Mouse (Mus musculus) kidney, embryonic 15.5 days (tissue): Measurements from ENCODE around the gene Tmie. TPM values are rescaled to one million over a fixed set of nuclear protein-coding genes. Genes with fewer than 3 reads are reported as not detected.
A peak's percentile ranks its signal among the peaks of the same experiment; 100 is the strongest.

Experiments used
- ATAC-seq: fragments of 200-750 bp; cut with Nextera tagmentation; replicated peaks from 2 replicates; pipeline ENCODE4 v1.8.0; 2017; ENCODE audit warnings: moderate TSS enrichment; ENCODE audit not compliant: low FRiP score
- H3K27ac ChIP-seq: fragments of 300-500 bp; sonication (generic); 2 replicates; pipeline ENCODE4 v1.5.1; 2015; ENCODE audit warnings: mild to moderate bottlenecking, inconsistent platforms
- H3K27me3 ChIP-seq: fragments of 300-500 bp; sonication (generic); 2 replicates; pipeline ENCODE4 v1.6.1; 2015; ENCODE audit warnings: inconsistent platforms
- H3K36me3 ChIP-seq: fragments of 300-500 bp; sonication (generic); 2 replicates; pipeline ENCODE4 v1.6.1; 2015; ENCODE audit warnings: inconsistent platforms
- H3K4me1 ChIP-seq: fragments of 300-500 bp; sonication (generic); 2 replicates; pipeline ENCODE4 v1.6.1; 2015; ENCODE audit warnings: inconsistent platforms
- H3K4me2 ChIP-seq: fragments of 300-500 bp; sonication (generic); 2 replicates; pipeline ENCODE4 v1.6.1; 2015; ENCODE audit warnings: moderate library complexity, mild to moderate bottlenecking, inconsistent platforms
- H3K4me3 ChIP-seq: fragments of 300-500 bp; sonication (generic); replicated peaks from 2 replicates; pipeline ENCODE4 v1.5.1; 2015; ENCODE audit warnings: mild to moderate bottlenecking, inconsistent platforms
- H3K9ac ChIP-seq: fragments of 300-500 bp; sonication (generic); 2 replicates; pipeline ENCODE4 v1.6.1; 2015; ENCODE audit warnings: mild to moderate bottlenecking, inconsistent platforms
- H3K9me3 ChIP-seq: fragments of 300-500 bp; sonication (generic); replicated peaks from 2 replicates; pipeline ENCODE4 v1.6.1; 2016; ENCODE audit warnings: inconsistent platforms
- WGBS: fragments of 180-500 bp; shearing (Covaris S2); methylation state at CpG from one replicate; pipeline ENCODE4 v1.1.7; 2015; ENCODE audit warnings: mixed read lengths; 5-methylcytosine and 5-hydroxymethylcytosine counted together
- polyA plus RNA-seq: library from polyadenylated mRNA; unstranded; fragments of >200 nt; fragmentation: Nextera tagmentation; extraction: Ambion mirVana; gene quantifications from 2 replicates; pipeline ENCODE4 v1.2.1, GENCODE M21; 2015

Gene Tmie
- polyA plus RNA-seq, 1 experiment from 2014 or later: 1.8 TPM

DNA sequence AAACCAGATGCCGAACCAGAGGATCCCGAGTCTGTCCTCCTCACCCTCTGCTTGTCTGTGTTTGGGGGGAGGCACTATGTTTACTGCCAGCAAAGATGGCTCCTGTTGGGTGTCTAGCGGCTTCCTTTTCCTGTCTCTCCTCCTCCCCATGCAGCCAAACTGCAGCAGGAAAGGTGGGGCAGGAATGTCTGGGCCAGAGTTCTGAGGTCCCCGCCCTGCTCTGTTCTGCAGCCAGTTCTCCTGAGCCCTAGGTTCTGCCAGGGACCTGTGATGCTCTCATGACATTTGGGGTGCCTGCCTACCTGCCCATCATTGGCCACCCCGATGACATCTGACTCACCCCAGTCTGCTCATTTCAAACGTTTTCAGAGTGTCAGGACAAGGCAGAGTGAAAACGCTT, 2.0 kb upstream of the Tmie start:
- Histone ChIP-seq H3K27me3 (peaks cover 27% of the 10 kb centered on the region), H3K9me3 (no peaks in the 10 kb centered on the region), H3K4me1 (peaks cover 26% of the 10 kb centered on the region), H3K9ac (no peak overlapping the region), H3K4me2 (0 out of 2 replicates have a peak overlapping the region, but pooled peaks have one; percentile 7), H3K4me3 (no peak overlapping the region), H3K36me3 (no peaks in the 10 kb centered on the region), H3K27ac (no peak overlapping the region)
- 75% methylated on average over 7 of the region's 7 CpGs for WGBS
- ATAC-seq: no peak

DNA sequence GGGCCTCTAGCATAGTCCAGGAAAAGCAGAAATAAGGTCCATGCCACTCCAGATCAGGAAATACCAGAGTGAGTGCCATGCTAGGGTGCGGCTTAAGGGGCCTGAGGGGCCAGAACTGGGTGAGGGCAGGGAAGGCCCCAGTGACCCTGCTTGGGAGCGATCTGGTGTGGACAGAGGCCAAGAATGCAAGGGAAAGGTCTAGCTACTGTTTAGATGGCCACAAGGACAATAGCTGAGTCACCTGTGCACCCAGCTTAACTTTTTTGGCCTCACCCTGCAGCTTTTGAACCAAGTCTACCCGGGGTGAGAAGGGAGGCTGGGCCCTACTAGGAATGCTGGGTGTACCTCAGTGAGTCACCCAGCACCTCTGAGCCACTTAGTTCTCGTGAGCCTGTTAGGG, 859 bp upstream of the Tmie start:
- Histone ChIP-seq H3K4me2 (peak overlapping the region; percentile 93), H3K36me3 (no peaks in the 10 kb centered on the region), H3K9me3 (no peaks in the 10 kb centered on the region), H3K9ac (peak overlapping the region; percentile 51; the same call in 1 of the 2 replicates), H3K27me3 (peaks cover 27% of the 10 kb centered on the region), H3K4me3 (peak overlapping the region; percentile 68), H3K4me1 (peaks cover 26% of the 10 kb centered on the region), H3K27ac (peak overlapping the region; percentile 63)
- 67% methylated on average over 4 of the region's 4 CpGs for WGBS
- ATAC-seq: peak; percentile 23

- H3K9me3 ChIP-seq: no peaks in the 10 kb centered on the region
- peak within 1 kb of the TSS; percentile 93 for H3K4me2 ChIP-seq
- peak within 1 kb of the TSS; percentile 63 for H3K27ac ChIP-seq
- 14% methylated on average over 12 of the region's 12 CpGs for WGBS
- H3K9ac ChIP-seq: peak within 1 kb of the TSS; percentile 51
- H3K4me3 ChIP-seq: peak within 1 kb of the TSS; percentile 68
- H3K4me1 ChIP-seq: peaks cover 39% of the 10 kb centered on the region
- peaks cover 30% of the 10 kb centered on the region for H3K27me3 ChIP-seq
- peak; percentile 26 for ATAC-seq
- no peaks in the 10 kb centered on the region for H3K36me3 ChIP-seq
Observed at GRCm38 (mm10) chr9:110879191-110879920, 557 bp downstream of the Tmie start, which contains the start of gene Als2cl. TSS of gene Als2cl (plus strand) at chr9:110879870.

- Histone ChIP-seq H3K9me3 (no peaks in the 10 kb centered on the region), H3K36me3 (no peaks in the 10 kb centered on the region), H3K4me1 (peaks cover 49% of the 10 kb centered on the region), H3K9ac (no peak overlapping the region), H3K27ac (no peak overlapping the region), H3K4me2 (no peak overlapping the region), H3K4me3 (no peak overlapping the region), H3K27me3 (peaks cover 44% of the 10 kb centered on the region)
- WGBS: 90% methylated on average over 5 of the region's 5 CpGs
- no peak for ATAC-seq
Observed at GRCm38 (mm10) chr9:110877888-110878287, 2.0 kb downstream of the Tmie start.

DNA sequence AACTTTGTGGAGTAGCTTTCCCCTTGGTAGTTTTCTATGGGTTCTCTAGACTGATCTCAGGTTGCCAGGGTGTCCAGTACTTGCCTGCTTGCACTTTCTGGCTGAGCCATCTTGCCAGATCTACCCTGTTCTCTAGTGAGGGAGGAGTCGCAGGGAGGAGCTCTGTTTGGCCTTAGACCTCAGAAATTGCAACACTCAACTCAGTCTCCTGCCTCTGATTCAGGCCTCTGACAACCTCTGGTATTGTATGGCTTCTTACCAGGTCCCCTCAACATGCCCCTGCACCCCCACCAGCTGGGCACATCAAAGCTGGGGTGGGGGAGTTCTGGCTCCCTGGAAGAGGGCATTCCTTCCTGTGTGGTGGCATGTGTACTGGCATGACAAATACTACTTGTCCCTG, 2.6 kb downstream of the Tmie start:
- Histone ChIP-seq H3K9ac (no peak overlapping the region), H3K27me3 (peaks cover 50% of the 10 kb centered on the region), H3K27ac (no peak overlapping the region), H3K4me3 (no peak overlapping the region), H3K9me3 (no peaks in the 10 kb centered on the region), H3K4me2 (no peak overlapping the region), H3K4me1 (peaks cover 49% of the 10 kb centered on the region), H3K36me3 (no peaks in the 10 kb centered on the region)
- ATAC-seq: no peak
- 89% methylated on average over 1 of the region's 1 CpGs for whole genome bisulfite sequencing

DNA sequence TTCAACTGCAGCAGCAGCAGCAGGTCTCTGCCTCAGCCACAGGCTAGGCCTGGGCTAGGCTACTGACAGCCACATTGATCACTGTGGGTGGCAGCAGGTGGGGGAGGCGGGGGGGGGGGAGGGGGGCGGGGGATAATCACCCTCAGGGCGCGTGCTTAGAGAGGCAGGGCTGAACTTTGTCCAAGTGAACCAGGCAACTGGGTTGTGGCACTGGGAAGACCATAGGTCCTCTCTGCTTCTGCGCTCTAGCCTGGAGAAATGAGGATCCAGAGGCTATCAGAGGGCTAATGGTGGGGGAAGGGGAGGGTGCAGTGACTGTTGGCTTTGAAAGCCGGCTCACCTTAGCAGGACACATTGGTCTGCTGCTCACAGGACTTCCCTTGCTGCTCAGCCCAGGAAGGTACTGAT, 4.6 kb downstream of the Tmie start:
- Histone ChIP-seq H3K27ac (no peak overlapping the region), H3K4me3 (no peak overlapping the region), H3K9me3 (no peaks in the 10 kb centered on the region), H3K4me2 (no peak overlapping the region), H3K9ac (no peak overlapping the region), H3K27me3 (peaks cover 44% of the 10 kb centered on the region), H3K36me3 (no peaks in the 10 kb centered on the region), H3K4me1 (peaks cover 36% of the 10 kb centered on the region)
- WGBS: 31% methylated on average over 4 of the region's 6 CpGs
- ATAC-seq: no peak

DNA sequence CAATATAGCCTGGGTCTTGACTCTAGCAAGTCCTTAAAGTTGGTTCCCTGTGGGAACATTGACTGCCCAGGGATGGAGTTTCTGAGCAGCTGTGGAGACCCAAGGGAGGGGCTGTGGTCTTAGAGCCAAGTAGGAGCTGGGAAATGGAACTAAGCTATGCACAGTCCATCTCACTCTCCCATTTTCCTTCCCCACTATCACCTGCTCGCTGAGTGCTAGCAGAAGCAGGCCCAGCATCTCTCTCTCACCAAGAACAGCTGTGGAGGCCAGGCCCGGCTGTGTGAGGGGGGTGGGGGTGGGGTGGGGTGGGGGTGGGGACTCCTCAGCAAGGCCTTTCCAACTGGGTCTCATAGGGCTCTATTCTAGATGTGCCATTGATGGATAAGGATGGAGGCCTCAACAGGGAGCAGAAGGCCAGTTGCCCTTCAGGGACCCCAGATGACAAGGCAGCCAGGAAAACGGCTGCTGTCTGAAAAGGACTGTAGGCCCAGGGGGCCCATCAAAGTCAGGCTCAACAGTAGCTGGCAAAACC, 5.2 kb downstream of the Tmie start:
- no peak overlapping the region for H3K4me3 ChIP-seq

GRCm38 (mm10) chr9:110873681-110874659, 5.9 kb downstream of the Tmie start:
- no peaks in the 10 kb centered on the region for H3K36me3 ChIP-seq
- ATAC-seq: peak; percentile 27; the same call in 1 of the 2 replicates
- no peak overlapping the region for H3K9ac ChIP-seq
- 7% methylated on average over 40 of the region's 40 CpGs for WGBS
- H3K4me3 ChIP-seq: peak overlapping the region; percentile 31
- H3K4me2 ChIP-seq: peak overlapping the region; percentile 61
- peaks cover 38% of the 10 kb centered on the region for H3K27me3 ChIP-seq
- H3K4me1 ChIP-seq: peaks cover 23% of the 10 kb centered on the region
- no peaks in the 10 kb centered on the region for H3K9me3 ChIP-seq
- no peak overlapping the region for H3K27ac ChIP-seq

More for the DNA sequence above, 5.2 kb downstream of the Tmie start:
- Histone ChIP-seq H3K4me2 (no peak overlapping the region), H3K27ac (no peak overlapping the region), H3K27me3 (peaks cover 42% of the 10 kb centered on the region), H3K9me3 (no peaks in the 10 kb centered on the region), H3K9ac (no peak overlapping the region), H3K4me1 (peaks cover 31% of the 10 kb centered on the region), H3K36me3 (no peaks in the 10 kb centered on the region)
- ATAC-seq: peak; percentile 26; the same call in 1 of the 2 replicates
- WGBS: 19% methylated on average over 3 of the region's 3 CpGs

- whole genome bisulfite sequencing: 20% methylated on average over 7 of the region's 7 CpGs
- Histone ChIP-seq H3K9ac (no peak overlapping the region), H3K4me2 (no peak overlapping the region), H3K9me3 (no peaks in the 10 kb centered on the region), H3K4me3 (no peak overlapping the region), H3K27me3 (peaks cover 32% of the 10 kb centered on the region), H3K36me3 (no peaks in the 10 kb centered on the region), H3K27ac (no peak overlapping the region), H3K4me1 (peaks cover 23% of the 10 kb centered on the region)
- ATAC-seq: no peak
Observed at GRCm38 (mm10) chr9:110871030-110871429, 8.9 kb downstream of the Tmie start.

- peaks cover 18% of the 10 kb centered on the region for H3K27me3 ChIP-seq
- peaks cover 8% of the 10 kb centered on the region for H3K4me1 ChIP-seq
- no peak overlapping the region for H3K27ac ChIP-seq
- no peak overlapping the region for H3K4me2 ChIP-seq
- H3K36me3 ChIP-seq: no peaks in the 10 kb centered on the region
- WGBS: 80% methylated on average over 5 of the region's 5 CpGs
- no peak for ATAC-seq
- H3K9ac ChIP-seq: no peak overlapping the region
- no peaks in the 10 kb centered on the region for H3K9me3 ChIP-seq
- H3K4me3 ChIP-seq: no peak overlapping the region
Observed at GRCm38 (mm10) chr9:110858967-110859596, 20.8 kb downstream of the Tmie start.

GRCm38 (mm10) chr9:110858523-110858922, 21.4 kb downstream of the Tmie start:
- H3K27me3 ChIP-seq: peaks cover 18% of the 10 kb centered on the region
- H3K4me2 ChIP-seq: no peak overlapping the region
- 33% methylated on average over 5 of the region's 5 CpGs for WGBS
- ATAC-seq: no peak
- no peak overlapping the region for H3K9ac ChIP-seq
- peaks cover 8% of the 10 kb centered on the region for H3K4me1 ChIP-seq
- no peaks in the 10 kb centered on the region for H3K9me3 ChIP-seq
- no peak overlapping the region for H3K4me3 ChIP-seq
- H3K27ac ChIP-seq: no peak overlapping the region
- no peaks in the 10 kb centered on the region for H3K36me3 ChIP-seq
